Mouse (Mus musculus): ENCODE measurements at regions not wholly inside any gene's neighbourhood (a gene's known extent, or its start where the extent isn't known, plus 50 kb on each side); places are given as distances from the start of the nearest gene placed in this dataset.

DNA sequence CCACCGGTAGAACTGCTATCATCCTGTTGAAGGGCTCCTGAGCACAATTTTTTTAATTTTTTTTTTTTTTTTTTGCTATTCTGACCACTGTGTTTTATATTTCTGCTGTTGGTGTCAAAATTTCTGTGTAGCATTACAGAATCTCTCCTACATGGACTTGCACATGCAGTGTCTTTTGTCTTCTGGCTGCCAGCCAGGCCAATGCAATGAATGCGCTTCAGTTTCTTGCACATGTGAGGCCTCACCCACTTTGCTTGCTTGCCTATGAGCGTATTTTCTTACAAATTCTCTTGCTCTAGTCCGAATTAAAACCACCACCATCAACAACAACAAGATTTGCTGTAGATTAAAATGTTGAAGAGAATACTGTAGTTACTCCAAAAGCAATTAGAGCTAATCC, 213.2 kb upstream of the P2ry1 start:
- H3K4me1 ChIP-seq (replicated peaks; ENCODE audit: control insufficient read depth, insufficient read depth, low read length): no peaks in the 10 kb centered on the region
- ATAC-seq (ENCODE audit: low FRiP score) (no peak), DNase-seq (ENCODE audit: low spot score) (no peak)
- no peak overlapping the region for H3K9ac ChIP-seq (ENCODE audit: low read depth, low read length)
- 92% methylated on average over 4 of the region's 4 CpGs for WGBS
- no peaks in the 10 kb centered on the region for H3K9me3 ChIP-seq (ENCODE audit: control insufficient read depth, low read length)
- H3K27me3 ChIP-seq (ENCODE audit: control insufficient read depth, insufficient read depth, low read length): no peaks in the 10 kb centered on the region
- no peaks in the 10 kb centered on the region for H3K36me3 ChIP-seq (ENCODE audit: control insufficient read depth, insufficient read depth, low read length)
- H3K4me2 ChIP-seq (replicated peaks; ENCODE audit: low read depth, low read length): no peak overlapping the region
- no peak overlapping the region for H3K4me3 ChIP-seq (ENCODE audit: low read depth, low read length)
- no peak overlapping the region for H3K27ac ChIP-seq (ENCODE audit: low read depth, low read length)

DNA sequence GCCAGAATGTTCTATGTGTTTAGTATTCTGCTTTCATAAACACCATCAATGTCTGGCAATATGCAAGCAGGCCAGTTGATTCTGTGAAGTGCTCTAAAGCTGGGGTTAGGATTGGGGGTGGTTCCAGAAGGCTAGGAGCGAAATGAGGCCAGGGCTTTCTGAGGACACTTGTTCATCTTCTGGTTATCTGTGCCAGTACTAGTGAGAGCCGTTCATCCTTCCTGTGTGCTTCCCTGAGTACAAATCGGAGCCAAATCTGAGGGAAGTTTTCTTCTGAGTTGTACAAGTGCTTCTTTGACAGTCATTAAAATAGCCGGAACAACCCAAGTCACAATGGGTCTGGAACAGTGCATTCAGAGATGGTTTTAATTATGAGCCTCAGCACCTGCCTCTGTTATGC, 210.4 kb upstream of the P2ry1 start:
- Histone ChIP-seq H3K4me2 (replicated peaks; ENCODE audit: low read depth, low read length) (no peak overlapping the region), H3K9me3 (ENCODE audit: control insufficient read depth, low read length) (no peaks in the 10 kb centered on the region), H3K36me3 (ENCODE audit: control insufficient read depth, insufficient read depth, low read length) (no peaks in the 10 kb centered on the region), H3K27me3 (ENCODE audit: control insufficient read depth, insufficient read depth, low read length) (no peaks in the 10 kb centered on the region), H3K4me1 (replicated peaks; ENCODE audit: control insufficient read depth, insufficient read depth, low read length) (no peaks in the 10 kb centered on the region), H3K9ac (ENCODE audit: low read depth, low read length) (no peak overlapping the region), H3K4me3 (ENCODE audit: low read depth, low read length) (no peak overlapping the region), H3K27ac (ENCODE audit: low read depth, low read length) (no peak overlapping the region)
- ATAC-seq (ENCODE audit: low FRiP score) (no peak), DNase-seq (ENCODE audit: low spot score) (no peak)
- WGBS: 84% methylated on average over 4 of the region's 4 CpGs

DNA sequence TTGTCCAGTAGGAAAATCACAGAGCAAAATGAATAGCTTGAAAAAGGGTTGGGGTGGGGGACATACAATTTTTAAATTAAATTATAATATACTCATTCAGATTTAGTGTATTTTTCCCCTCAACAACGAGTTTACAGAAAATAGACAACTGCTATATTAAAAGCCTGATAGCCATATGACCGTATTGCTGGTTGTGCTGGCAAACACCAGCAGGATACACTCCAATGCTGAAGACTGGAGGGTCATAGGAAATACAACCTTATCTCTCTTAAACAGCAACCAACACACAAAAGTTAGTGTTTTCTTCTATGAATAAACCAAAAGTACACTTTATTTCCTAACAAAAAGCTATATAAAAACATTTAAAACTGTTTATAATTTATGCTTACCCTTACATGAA, 206.4 kb upstream of the P2ry1 start:
- Histone ChIP-seq H3K27me3 (ENCODE audit: control insufficient read depth, insufficient read depth, low read length) (no peaks in the 10 kb centered on the region), H3K27ac (ENCODE audit: low read depth, low read length) (no peak overlapping the region), H3K4me1 (replicated peaks; ENCODE audit: control insufficient read depth, insufficient read depth, low read length) (no peaks in the 10 kb centered on the region), H3K9ac (ENCODE audit: low read depth, low read length) (no peak overlapping the region), H3K36me3 (ENCODE audit: control insufficient read depth, insufficient read depth, low read length) (no peaks in the 10 kb centered on the region), H3K4me2 (replicated peaks; ENCODE audit: low read depth, low read length) (no peak overlapping the region), H3K4me3 (ENCODE audit: low read depth, low read length) (no peak overlapping the region), H3K9me3 (ENCODE audit: control insufficient read depth, low read length) (no peaks in the 10 kb centered on the region)
- no peak for DNase-seq (ENCODE audit: low spot score)
- 86% methylated on average over 2 of the region's 2 CpGs for WGBS
- ATAC-seq (ENCODE audit: low FRiP score): no peak

DNA sequence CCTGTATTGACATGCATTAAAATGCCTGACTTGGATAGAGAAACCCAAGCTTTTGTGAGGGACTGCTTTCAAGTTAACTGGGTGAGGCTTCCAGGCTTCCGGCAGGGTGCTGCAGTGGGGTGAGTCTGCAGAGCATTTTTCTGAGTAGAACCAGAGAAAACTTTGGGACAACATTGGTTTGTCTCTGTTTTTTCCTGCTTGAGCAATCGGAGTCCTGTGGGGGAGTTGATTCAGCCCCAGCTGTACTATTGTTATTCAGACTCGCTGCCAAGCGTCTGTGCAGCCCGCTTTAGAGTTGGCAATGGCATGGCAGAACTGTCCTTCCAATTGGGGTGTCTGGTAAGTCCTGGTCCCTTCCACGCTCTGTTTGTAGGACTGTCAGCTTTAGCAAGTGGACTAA, 204.8 kb upstream of the P2ry1 start:
- Histone ChIP-seq H3K4me3 (ENCODE audit: low read depth, low read length) (no peak overlapping the region), H3K9me3 (ENCODE audit: control insufficient read depth, low read length) (no peaks in the 10 kb centered on the region), H3K9ac (ENCODE audit: low read depth, low read length) (no peak overlapping the region), H3K36me3 (ENCODE audit: control insufficient read depth, insufficient read depth, low read length) (no peaks in the 10 kb centered on the region), H3K4me2 (replicated peaks; ENCODE audit: low read depth, low read length) (no peak overlapping the region), H3K27ac (ENCODE audit: low read depth, low read length) (no peak overlapping the region), H3K4me1 (replicated peaks; ENCODE audit: control insufficient read depth, insufficient read depth, low read length) (no peaks in the 10 kb centered on the region), H3K27me3 (ENCODE audit: control insufficient read depth, insufficient read depth, low read length) (no peaks in the 10 kb centered on the region)
- no peak for DNase-seq (ENCODE audit: low spot score)
- no peak for ATAC-seq (ENCODE audit: low FRiP score)
- WGBS: 73% methylated on average over 6 of the region's 6 CpGs

DNA sequence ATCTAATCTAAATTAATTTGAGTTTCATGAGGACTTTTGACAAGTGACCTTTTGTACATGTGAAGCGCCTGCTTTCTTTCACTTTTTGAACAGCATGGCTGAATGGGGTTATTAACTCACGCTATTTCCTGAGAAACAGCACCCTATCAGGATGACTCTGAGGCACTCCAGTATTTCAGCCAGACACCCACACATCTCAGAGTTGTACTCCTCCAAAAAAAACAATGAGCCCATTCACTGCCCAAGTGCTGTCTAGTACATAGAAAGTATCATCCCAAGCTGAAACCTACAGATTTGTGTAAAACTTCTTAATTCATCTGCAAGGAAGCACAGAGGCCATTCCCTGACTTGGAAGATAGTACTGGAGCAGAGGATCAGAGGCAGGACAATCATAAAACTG, 204.1 kb upstream of the P2ry1 start:
- Histone ChIP-seq H3K36me3 (ENCODE audit: control insufficient read depth, insufficient read depth, low read length) (no peaks in the 10 kb centered on the region), H3K4me1 (replicated peaks; ENCODE audit: control insufficient read depth, insufficient read depth, low read length) (no peaks in the 10 kb centered on the region), H3K4me3 (ENCODE audit: low read depth, low read length) (no peak overlapping the region), H3K27me3 (ENCODE audit: control insufficient read depth, insufficient read depth, low read length) (no peaks in the 10 kb centered on the region), H3K9ac (ENCODE audit: low read depth, low read length) (no peak overlapping the region), H3K4me2 (replicated peaks; ENCODE audit: low read depth, low read length) (no peak overlapping the region), H3K9me3 (ENCODE audit: control insufficient read depth, low read length) (no peaks in the 10 kb centered on the region), H3K27ac (ENCODE audit: low read depth, low read length) (no peak overlapping the region)
- ATAC-seq (ENCODE audit: low FRiP score) (no peak), DNase-seq (ENCODE audit: low spot score) (no peak)
- 84% methylated on average over 2 of the region's 2 CpGs for WGBS

DNA sequence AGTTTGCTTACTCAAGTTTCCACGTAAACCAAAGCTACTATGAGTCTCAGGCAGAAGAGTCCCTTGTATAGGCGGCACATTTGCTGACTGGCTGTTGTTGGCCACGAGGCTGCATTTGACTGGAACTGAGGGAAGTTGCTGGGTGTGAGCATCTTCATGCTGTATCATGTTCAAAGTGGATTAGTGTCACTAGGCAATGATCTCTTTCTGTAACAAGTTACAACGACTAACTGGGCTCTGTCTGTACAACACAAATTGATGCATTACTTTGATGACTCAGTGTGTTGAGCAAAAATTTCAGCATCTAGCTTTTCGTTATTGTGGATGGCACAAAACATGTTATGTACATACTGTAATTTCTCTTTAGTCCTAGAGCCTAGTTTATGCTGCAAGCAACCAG, 203.7 kb upstream of the P2ry1 start:
- Histone ChIP-seq H3K9me3 (ENCODE audit: control insufficient read depth, low read length) (no peaks in the 10 kb centered on the region), H3K27ac (ENCODE audit: low read depth, low read length) (no peak overlapping the region), H3K9ac (ENCODE audit: low read depth, low read length) (no peak overlapping the region), H3K4me2 (replicated peaks; ENCODE audit: low read depth, low read length) (no peak overlapping the region), H3K4me1 (replicated peaks; ENCODE audit: control insufficient read depth, insufficient read depth, low read length) (no peaks in the 10 kb centered on the region), H3K27me3 (ENCODE audit: control insufficient read depth, insufficient read depth, low read length) (no peaks in the 10 kb centered on the region), H3K4me3 (ENCODE audit: low read depth, low read length) (no peak overlapping the region), H3K36me3 (ENCODE audit: control insufficient read depth, insufficient read depth, low read length) (no peaks in the 10 kb centered on the region)
- DNase-seq (ENCODE audit: low spot score): no peak
- no peak for ATAC-seq (ENCODE audit: low FRiP score)
- WGBS: 88% methylated on average over 5 of the region's 5 CpGs

DNA sequence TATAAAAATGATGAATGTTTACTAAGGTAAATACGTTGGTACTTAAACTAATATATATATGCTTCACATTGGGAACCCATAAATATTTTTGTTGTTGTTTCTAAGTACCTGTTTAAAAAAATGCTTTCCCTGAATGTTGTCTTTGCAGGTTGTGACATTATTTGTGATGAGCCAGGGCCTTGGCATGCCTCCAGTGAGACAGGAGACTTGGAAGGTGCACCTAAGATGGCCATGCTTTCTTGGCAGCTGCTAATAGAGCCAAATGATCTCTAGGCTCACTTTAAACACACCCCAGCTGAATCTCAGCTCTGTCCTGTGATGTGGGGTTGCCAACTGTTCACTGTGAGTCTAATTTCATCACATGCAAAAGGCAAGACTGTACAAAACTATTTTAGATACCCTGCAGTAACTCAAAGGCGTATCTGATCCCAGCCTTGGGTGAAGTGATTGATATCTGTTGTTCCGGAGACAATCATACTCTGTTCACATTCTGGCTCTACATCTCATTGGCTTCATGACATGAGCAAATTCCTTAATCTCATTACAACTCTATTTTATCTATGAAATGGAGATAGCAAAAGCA, 197.8 kb upstream of the P2ry1 start:
- H3K27me3 ChIP-seq (ENCODE audit: control insufficient read depth, insufficient read depth, low read length): no peaks in the 10 kb centered on the region
- H3K27ac ChIP-seq (ENCODE audit: low read depth, low read length): no peak overlapping the region
- no peak for ATAC-seq (ENCODE audit: low FRiP score)
- H3K9me3 ChIP-seq (ENCODE audit: control insufficient read depth, low read length): no peaks in the 10 kb centered on the region
- H3K4me3 ChIP-seq (ENCODE audit: low read depth, low read length): no peak overlapping the region
- no peak overlapping the region for H3K4me2 ChIP-seq (replicated peaks; ENCODE audit: low read depth, low read length)
- DNase-seq (ENCODE audit: low spot score): no peak
- WGBS: 95% methylated on average over 3 of the region's 3 CpGs
- no peak overlapping the region for H3K9ac ChIP-seq (ENCODE audit: low read depth, low read length)
- no peaks in the 10 kb centered on the region for H3K36me3 ChIP-seq (ENCODE audit: control insufficient read depth, insufficient read depth, low read length)
- no peaks in the 10 kb centered on the region for H3K4me1 ChIP-seq (replicated peaks; ENCODE audit: control insufficient read depth, insufficient read depth, low read length)

DNA sequence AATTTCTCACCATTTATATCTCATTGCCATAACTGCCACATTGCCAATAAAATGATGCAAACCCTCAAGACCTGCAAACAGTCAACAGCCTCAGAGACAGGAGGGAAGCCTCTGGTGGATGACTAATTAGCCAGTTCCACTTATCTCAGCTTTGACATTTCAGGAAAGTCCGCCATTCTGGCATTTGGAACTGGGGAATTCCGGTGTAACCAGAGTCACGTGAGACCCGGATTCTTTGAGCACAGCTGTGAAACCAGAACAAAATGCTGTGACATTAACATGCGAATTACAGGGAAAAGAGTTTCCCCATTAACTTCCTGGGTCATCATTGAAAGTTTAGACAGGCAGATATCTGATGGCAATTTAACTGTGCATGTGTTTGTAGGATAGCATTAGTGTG, 190.7 kb upstream of the P2ry1 start:
- ATAC-seq (ENCODE audit: low FRiP score) (no peak), DNase-seq (ENCODE audit: low spot score) (no peak)
- no peaks in the 10 kb centered on the region for H3K36me3 ChIP-seq (ENCODE audit: control insufficient read depth, insufficient read depth, low read length)
- no peak overlapping the region for H3K27ac ChIP-seq (ENCODE audit: low read depth, low read length)
- no peaks in the 10 kb centered on the region for H3K9me3 ChIP-seq (ENCODE audit: control insufficient read depth, low read length)
- WGBS: 57% methylated on average over 5 of the region's 5 CpGs
- no peaks in the 10 kb centered on the region for H3K4me1 ChIP-seq (replicated peaks; ENCODE audit: control insufficient read depth, insufficient read depth, low read length)
- H3K27me3 ChIP-seq (ENCODE audit: control insufficient read depth, insufficient read depth, low read length): no peaks in the 10 kb centered on the region
- H3K4me3 ChIP-seq (ENCODE audit: low read depth, low read length): no peak overlapping the region
- H3K4me2 ChIP-seq (replicated peaks; ENCODE audit: low read depth, low read length): no peak overlapping the region
- no peak overlapping the region for H3K9ac ChIP-seq (ENCODE audit: low read depth, low read length)

DNA sequence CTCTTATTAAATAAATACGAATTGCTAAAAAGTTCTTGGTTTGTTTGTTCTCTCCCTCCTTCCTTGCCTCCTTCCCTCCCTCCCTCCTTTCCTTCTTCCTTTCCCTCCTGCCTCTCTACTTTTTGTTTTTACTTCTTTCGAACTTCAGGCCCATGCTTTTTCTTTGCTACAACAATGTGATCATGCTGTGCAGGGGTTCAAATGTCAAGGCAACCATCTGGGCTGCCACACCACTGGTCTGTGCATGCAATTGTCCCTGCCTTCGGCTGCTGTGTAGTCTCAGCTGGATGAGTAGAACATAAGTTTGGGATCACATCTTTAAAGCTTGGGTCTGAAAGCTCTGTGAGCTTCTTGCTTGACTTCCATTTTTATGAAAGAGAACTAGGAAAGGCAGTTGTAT, 189.1 kb upstream of the P2ry1 start:
- DNase-seq (ENCODE audit: low spot score) (peak; percentile 18), ATAC-seq (ENCODE audit: low FRiP score) (no peak)
- no peak overlapping the region for H3K9ac ChIP-seq (ENCODE audit: low read depth, low read length)
- no peak overlapping the region for H3K4me3 ChIP-seq (ENCODE audit: low read depth, low read length)
- H3K9me3 ChIP-seq (ENCODE audit: control insufficient read depth, low read length): no peaks in the 10 kb centered on the region
- H3K27ac ChIP-seq (ENCODE audit: low read depth, low read length): no peak overlapping the region
- no peaks in the 10 kb centered on the region for H3K36me3 ChIP-seq (ENCODE audit: control insufficient read depth, insufficient read depth, low read length)
- 44% methylated on average over 3 of the region's 3 CpGs for WGBS
- no peak overlapping the region for H3K4me2 ChIP-seq (replicated peaks; ENCODE audit: low read depth, low read length)
- no peaks in the 10 kb centered on the region for H3K4me1 ChIP-seq (replicated peaks; ENCODE audit: control insufficient read depth, insufficient read depth, low read length)
- no peaks in the 10 kb centered on the region for H3K27me3 ChIP-seq (ENCODE audit: control insufficient read depth, insufficient read depth, low read length)

Data from hindbrain, embryonic 11.5 days (tissue).